Mouse (Mus musculus) WW6 (cell line): Measurements from ENCODE around the gene Pcdh10.

Source experiments
- DNase-seq: peaks from one replicate; pipeline ENCODE4 v3.0.0-alpha.2; 2013; ENCODE audit warnings: low read depth, low spot score

The Pcdh10 gene

DNA sequence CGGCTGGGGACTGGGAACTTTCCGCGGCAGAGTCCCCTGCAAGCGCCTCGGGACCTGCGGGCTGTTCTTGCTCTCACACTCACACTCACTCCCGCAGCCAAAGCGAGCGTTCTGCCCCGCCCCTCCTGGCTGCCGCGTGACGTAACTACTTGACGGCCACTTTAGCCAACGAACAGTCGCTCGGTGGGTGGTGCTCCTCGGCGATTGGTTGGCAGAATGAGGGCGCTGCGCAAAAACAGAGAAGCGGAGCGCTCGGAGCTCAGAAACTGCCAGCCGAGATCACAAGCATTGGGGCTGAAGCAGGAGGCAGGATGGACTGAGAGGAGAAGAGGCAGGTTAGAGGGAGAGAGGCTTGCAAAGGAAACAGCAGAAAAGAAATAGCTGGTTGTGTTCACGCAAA, at the start of gene Pcdh10:
Gene Pcdh10 (plus strand): TSS at position 254 of the 400 bp plus-strand sequence.
- peak; percentile 83 for DNase-seq

DNA sequence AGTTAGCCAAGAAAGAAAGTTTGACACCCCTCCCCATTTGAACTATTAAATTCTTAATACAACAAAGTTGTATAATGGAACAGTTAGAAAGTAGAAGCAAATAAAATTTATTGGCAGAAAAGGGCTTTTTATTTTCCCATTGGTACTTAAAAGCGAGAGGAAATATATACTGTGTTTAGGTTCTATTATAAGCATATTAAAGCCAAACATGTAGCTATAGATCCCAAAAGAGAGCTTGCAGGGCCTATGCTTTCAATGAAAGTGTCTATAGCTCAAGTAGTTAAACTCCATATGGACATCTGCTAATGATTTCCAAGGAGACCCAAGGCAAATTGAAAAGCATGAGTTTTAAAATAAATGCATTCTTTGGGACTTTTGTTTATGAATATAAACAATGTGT, 22.3 kb upstream of the Pcdh10 start:
- DNase-seq, result no peak

DNA sequence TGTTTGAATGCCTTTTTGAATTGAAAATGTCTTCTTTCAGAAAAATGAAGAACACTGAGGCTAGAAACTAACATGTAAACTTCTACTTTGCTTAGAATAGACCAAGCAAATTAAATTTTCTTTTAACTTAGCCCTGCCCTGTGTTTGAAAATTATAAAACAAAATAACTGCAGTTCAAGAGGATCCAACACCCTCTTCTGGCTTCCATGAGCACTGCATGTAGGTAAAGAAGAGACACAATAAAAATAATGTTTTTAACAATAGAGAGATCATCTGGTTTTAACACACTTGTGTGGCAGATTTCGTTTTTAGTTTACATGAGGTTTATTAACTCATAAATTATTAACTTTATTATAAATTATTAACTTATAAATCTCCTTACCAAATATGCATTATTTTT, 9.2 kb upstream of the Pcdh10 start:
- DNase-seq, result no peak

DNA sequence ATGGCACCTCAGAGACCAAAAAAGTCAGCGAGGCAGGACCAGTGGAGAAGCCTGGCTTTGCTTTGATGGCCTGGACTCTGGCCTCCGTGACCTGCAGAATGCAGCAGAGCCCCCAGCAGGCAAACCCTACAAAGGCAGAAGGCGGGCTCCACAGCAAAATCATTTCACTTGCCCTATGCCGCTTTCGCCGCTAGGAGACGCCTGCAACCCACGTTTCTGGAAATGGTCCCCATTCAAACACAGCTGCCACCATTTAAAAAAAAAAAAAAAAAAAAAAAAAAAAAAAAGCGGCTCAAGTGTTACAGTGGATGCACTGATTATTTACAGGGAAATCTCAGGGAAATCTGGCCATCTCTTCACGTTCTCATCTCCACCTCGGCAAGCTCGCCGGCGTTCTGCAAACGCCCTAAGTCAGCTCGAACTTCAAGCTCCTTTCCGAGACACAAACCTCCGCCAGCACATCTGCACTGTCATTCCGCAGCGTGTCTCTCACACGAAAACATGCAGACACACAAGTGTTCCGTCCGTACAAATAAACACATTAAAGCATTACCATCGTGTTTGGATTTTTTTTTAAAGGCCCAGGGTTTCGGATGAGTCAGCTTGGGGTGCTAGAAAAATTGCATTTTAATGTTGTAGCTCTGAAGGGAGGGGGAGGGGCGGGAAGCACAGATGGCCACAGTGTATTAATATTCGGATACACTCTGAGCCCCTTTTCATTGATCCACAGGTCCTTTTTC, 2.3 kb upstream of the Pcdh10 start:
- peak; percentile 34 for DNase-seq

DNA sequence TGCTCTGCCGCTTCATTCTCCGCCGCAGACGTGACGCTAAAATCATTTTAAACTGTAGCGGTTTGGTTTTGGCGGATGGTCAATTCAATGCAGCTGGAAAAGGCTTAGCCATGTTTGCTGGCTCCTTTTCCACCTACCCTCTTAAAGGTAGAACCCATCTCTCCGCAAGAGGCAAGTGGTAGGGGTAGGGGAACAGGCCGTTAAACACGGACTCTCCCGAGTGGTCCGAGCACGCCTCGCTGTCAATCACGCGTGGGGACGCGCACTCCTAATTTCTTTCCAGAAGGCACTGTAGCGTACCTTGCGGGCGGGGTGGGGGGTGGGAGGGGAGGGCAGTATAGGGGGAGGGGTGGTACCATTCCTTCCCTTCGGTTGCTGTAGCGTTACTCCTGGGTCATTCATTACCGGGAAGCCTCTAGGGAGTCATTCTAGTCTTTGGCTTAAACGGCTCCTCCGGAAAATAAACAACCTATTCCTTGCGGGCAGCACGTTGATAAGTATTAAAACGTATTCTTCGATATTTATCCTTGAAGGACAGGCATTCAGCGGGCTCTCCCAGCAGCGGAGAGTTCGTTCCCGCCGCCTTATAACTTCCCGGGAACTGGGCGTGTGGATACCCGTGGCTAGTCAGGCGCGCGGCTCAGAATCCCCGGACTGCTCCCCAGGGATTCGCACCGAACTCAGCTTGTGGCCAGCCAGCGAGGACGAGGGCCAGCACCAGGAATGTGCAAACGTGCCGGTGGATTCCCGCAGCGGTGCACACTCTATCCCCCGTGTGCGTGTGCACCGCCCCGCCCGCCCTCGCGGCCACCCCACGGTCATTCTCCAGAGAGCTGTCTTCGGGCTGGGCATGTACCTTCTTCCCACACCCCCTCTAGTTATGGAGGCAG, 1.5 kb upstream of the Pcdh10 start:
- no peak for DNase-seq

DNA sequence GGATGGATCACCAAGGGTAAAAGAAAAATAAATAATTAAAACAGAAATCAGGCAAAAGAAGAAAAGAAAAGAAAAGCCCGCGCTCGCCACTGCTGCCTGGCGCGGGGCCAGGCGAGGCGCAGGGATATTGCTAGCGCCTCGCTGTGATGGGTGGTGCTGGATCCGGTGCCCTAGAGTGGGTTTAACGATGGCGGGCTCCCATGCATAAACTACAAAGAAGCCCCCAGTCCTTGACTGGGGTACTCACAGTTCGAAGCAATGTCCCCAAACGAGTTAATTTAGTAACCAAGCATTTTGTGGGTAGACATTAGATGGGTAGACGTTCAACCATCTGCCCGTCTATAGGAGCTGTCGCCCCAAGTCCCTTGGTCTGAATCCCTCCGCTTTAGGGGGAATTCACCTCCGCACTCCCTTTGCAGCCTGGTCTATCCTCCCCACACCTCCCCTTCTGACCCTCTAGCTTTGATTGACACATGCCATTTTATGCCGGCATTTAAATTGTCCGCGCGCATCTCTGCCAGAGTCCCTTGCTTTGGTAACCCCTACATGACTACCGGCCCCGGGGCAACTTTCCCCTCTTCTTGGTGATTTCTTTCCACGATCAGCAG, 703 bp upstream of the Pcdh10 start:
- peak; percentile 26 for DNase-seq

DNA sequence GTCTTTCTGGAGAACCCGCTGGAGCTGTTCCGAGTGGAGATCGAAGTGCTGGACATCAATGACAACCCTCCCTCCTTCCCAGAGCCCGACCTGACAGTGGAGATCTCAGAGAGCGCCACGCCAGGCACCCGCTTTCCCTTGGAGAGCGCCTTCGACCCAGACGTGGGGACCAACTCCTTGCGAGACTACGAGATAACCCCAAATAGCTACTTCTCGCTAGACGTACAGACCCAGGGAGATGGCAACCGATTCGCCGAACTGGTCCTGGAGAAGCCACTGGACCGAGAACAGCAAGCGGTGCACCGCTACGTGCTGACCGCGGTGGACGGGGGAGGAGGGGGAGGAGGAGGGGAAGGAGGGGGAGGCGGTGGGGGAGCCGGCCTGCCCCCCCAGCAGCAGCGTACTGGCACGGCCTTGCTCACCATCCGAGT, 1.4 kb downstream of the Pcdh10 start:
- no peak for DNase-seq

DNA sequence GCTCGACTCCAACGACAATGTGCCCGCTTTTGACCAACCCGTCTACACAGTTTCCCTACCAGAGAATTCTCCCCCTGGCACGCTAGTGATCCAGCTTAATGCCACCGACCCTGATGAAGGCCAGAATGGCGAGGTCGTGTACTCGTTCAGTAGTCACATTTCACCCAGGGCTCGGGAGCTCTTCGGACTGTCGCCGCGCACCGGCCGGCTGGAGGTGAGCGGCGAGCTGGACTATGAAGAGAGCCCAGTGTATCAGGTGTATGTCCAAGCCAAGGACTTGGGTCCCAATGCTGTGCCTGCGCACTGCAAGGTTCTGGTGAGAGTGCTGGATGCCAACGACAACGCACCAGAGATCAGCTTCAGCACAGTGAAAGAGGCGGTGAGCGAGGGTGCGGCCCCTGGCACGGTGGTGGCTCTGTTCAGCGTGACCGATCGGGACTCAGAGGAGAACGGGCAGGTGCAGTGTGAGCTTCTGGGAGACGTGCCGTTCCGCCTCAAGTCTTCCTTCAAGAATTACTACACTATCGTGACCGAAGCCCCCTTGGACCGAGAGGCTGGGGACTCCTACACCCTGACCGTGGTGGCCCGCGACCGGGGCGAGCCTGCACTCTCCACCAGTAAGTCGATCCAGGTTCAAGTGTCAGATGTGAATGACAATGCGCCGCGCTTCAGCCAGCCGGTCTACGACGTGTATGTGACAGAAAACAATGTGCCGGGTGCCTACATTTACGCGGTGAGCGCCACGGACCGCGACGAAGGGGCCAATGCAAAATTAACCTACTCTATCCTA, 2.0 kb downstream of the Pcdh10 start:
- DNase-seq, result peak; percentile 18

DNA sequence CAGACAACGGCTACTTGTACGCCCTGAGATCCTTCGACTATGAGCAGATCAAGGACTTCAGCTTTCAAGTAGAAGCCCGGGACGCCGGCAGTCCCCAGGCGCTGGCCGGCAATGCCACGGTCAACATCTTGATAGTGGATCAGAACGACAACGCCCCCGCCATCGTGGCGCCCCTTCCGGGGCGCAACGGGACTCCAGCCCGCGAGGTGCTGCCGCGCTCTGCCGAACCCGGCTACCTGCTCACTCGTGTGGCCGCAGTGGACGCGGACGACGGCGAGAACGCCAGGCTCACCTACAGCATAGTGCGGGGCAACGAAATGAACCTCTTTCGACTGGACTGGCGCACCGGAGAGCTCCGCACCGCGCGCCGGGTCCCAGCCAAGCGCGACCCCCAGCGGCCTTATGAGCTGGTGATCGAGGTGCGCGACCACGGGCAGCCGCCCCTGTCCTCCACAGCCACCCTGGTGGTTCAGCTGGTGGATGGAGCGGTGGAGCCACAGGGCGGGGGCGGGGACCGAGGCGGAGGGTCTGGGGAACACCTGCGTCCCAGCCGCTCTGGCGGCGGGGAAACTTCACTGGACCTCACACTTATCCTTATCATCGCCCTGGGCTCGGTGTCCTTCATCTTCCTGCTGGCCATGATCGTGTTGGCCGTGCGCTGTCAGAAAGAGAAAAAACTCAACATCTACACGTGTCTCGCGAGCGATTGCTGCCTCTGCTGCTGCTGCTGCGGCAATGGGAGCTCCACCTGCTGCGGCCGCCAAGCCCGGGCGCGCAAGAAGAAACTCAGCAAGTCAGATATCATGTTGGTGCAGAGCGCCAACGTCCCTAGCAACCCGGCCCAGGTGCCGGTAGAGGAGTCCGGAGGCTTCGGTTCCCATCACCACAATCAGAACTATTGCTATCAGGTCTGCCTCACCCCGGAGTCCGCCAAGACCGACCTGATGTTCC, 2.9 kb downstream of the Pcdh10 start:
- DNase-seq, result peak; percentile 20

DNA sequence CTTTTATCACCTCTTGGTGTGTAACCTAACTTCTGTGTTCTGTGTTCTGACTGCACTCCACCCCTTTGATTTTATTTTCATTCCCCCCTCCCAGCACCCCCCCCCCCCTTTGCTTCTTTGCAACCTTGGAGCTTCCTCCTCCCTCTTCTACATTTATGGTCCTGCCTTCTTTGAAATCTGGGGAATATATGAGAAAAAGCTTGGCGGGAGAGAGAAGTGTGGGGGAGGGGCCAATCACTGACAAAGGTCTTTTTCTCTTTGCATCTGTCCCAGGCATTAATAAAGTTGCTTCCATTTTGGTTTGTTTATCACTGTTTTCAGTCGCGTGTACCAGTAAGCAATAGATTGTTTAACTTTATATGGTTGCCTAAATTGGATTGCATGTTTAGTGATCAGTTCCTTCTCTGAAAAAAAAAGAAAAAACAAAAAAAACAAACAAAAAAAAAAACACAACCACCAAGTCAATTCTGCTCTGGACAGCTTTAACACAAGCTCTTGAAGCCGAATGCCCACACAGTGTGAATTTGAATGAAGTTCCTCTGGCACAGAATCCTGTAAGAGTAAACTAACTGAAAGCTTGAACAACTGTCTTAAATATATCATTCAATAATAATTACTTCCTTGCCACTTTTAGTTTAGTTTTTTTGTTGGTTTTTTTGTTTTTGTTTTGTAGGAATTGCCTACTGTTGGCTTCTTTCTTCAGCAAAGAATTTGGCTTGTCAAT, 4.0 kb downstream of the Pcdh10 start:
- no peak for DNase-seq

DNA sequence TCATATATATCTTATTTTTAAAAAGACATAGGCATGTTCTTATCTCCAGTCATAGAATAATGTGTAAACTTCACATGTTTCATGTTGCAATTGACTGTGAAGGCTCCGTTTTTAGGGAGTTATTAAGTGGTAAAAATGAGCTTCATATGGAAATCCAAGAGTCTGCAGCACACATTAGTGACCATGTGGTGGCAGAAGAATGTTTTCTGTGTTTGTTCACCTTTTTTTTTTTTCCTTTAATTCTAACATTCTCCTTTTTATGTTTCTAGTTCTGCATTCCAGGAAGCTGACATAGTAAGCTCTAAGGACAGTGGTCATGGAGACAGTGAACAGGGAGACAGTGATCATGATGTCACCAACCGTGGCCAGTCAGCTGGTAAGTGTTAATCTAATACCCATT, 5.6 kb downstream of the Pcdh10 start:
- DNase-seq, result no peak

DNA sequence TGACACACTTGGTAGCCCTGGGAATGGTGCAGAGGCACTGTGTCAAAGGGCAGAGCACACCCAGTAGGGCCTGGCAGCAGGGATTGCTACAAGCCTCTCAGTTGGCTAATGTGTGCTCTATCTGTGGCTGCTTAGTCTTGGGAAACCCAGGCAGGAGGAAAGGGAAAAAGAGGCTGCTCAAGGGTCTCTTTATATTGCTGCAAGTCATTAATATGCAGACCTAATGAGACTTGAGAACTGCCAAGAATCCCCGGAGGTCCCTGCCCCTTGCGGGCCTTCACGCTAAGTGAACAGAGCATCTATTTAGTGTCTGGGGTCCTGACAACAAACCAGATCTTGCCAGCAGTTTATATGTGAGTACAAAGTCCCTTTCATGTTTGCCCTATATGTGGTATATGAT, 6.8 kb downstream of the Pcdh10 start:
- DNase-seq, result no peak

DNA sequence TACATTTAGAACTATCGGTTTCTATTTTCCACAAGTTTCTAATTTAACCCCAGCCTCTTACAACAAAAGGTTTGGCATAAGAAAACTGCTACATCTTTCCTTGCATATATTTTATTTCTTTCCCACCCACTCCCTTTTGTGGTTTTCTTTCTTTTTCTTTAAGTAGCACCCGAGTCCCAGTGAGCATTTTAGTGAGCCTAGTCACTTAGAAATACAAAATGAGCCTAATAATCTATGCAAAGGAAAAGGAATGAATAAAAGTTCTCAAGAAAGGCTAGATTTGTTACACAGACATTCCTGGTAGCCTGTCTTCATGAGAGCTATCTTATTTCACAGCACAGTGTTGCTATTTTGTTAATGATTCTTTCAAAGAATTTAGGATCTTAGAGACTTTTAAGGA, 7.3 kb downstream of the Pcdh10 start:
- DNase-seq, result no peak

DNA sequence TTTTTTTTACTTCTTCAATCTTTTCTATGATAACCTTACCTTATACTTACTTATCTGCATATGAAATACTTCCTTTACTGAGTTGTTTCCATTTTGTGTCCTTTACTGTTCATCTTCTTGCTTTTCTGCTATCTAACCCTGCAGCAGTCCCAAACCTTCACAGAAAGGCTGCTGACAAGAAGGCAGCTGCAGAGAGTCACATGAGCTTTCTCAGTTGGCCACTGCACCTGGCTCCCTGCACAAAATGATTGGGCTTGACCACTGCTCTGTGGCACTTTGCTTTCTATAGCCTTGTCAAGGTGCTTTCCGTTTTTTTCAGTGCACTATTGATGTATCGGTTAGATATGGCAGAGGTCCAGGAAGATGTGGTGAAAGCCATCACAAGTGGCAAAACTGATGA, 8.3 kb downstream of the Pcdh10 start:
- no peak for DNase-seq

DNA sequence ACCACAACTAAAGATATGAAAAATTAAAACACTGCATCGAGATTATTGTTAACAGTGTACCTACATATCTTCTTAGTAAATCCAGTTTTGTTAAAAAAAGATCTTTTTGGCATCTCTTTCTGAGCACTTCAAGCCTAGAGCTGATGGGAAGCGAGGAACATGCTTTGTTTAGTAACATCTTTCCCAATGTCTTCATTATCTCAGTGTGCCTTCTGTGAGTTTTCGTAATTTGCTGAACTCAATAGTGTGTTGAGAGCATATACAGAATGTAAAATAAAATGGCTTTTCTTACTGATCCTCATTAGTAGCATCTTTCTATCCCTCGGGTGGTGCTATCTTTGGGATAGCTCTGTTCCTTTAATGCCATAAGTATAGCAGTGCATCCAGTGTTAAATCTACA, 18.9 kb downstream of the Pcdh10 start:
- no peak for DNase-seq

DNA sequence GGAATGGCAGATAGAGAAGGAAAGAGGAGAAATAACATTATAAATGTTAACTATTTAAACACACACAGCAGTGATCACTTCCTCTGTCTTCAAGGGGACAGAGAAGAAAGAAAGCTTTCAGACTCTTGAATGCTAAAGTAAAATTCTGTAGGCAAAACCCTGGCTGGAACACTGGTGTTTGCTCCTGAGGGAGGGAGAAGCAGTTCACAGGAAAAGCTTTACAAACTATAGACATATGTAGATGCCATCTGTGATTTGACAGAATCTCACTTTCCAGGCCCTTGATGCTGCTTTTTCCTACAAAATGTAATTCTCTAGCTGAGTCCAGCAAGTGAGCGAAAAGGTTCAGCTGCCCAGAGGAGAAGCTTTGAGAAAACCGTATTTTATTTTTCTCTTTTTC, 25.0 kb downstream of the Pcdh10 start:
- no peak for DNase-seq

DNA sequence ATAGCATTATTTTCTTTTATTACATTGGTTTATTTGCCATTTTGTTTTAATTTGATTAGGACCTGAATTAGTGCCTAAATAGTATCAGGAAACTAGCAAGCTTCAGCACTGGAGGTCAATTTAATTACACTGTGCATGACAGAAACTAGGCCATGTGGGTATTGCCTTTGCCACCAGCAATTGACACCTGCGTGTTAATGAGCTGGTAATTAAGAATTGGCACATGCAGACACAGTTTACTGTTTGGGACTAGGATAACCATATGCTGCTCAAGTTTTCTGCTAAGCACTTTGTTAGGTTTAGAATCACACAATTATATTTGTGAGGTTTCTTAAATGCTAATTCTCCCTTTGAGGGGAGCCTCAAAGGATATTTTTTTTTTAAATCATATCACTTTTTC, 53.5 kb downstream of the Pcdh10 start:
- no peak for DNase-seq

DNA sequence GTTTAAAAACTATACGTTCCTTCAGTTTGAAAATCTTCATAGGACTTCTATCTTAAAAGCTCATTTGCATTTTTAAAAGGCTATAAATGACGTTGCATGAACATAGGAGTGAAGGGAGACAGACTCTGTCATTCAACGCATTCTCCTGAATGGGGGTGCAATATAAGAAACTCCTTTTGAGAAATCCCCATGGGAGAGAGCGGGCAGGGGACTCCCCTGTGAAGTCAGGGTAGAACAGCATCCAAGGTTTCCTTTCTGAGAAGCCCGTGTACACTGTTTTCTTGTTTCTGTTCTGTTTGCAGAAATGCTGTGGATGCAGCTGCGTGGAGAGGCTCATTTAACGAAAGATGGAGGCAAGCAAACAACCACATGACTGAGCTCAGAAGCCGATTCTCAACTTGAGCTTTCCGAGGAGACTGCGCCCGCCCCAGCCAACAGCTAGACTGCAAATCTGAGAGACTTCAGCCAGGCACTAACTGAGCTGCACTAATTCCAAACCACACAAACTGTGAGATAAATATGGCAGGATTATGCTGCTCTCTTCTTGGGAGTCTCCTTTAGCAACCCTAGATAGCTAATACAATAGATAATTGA, 54.1 kb downstream of the Pcdh10 start:
- no peak for DNase-seq
